Mouse (Mus musculus): ENCODE measurements around the gene Sin3a. TPM values are rescaled to one million over a fixed set of nuclear protein-coding genes. Genes with fewer than 3 reads are reported as not detected.

Sin3a gene
- polyA plus RNA-seq, 1 experiment from 2014 or later, result 20.6 TPM

DNA sequence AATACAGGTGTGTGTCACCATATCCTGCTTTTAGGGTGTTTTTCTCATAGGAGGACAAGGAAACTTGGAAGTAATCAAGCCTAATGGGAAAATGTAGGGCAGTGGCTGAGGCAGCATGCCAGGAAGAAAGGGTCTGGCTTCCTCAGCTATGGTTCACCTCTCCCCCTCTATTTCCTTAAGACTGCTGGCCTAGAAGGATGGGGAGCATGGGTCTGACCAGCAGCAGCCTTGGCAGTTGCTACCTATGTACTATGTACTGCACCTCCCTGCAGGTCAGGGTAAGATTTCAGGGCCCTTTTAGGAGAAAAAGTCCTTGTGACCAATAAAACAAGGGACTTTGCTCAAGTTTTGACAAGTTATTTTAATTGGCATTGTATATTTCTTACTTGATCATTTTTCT is 57.8 kb downstream of the Sin3a start:
- peak overlapping the region; percentile 83 for H3K4me2 ChIP-seq (ENCODE audit: low read depth, low read length)
- no peak for ATAC-seq (replicated peaks; ENCODE audit: extremely low read depth, insufficient read depth, low FRiP score)
- peak overlapping the region; percentile 92 for H3K9ac ChIP-seq (ENCODE audit: low read length)
- H3K4me1 ChIP-seq (ENCODE audit: control insufficient read depth, insufficient read depth, low read length), result peaks cover 8% of the 10 kb centered on the region
- H3K36me3 ChIP-seq (ENCODE audit: control insufficient read depth, insufficient read depth), result peaks cover 23% of the 10 kb centered on the region
- no peaks in the 10 kb centered on the region for H3K27me3 ChIP-seq (ENCODE audit: control insufficient read depth, insufficient read depth, low read length)
- H3K9me3 ChIP-seq (replicated peaks; ENCODE audit: control insufficient read depth, low read length), result no peaks in the 10 kb centered on the region
- peak overlapping the region; percentile 81 for H3K4me3 ChIP-seq (ENCODE audit: low read length)
- no peak overlapping the region; the same call in 1 of the 2 replicates for H3K27ac ChIP-seq (ENCODE audit: low read length)

DNA sequence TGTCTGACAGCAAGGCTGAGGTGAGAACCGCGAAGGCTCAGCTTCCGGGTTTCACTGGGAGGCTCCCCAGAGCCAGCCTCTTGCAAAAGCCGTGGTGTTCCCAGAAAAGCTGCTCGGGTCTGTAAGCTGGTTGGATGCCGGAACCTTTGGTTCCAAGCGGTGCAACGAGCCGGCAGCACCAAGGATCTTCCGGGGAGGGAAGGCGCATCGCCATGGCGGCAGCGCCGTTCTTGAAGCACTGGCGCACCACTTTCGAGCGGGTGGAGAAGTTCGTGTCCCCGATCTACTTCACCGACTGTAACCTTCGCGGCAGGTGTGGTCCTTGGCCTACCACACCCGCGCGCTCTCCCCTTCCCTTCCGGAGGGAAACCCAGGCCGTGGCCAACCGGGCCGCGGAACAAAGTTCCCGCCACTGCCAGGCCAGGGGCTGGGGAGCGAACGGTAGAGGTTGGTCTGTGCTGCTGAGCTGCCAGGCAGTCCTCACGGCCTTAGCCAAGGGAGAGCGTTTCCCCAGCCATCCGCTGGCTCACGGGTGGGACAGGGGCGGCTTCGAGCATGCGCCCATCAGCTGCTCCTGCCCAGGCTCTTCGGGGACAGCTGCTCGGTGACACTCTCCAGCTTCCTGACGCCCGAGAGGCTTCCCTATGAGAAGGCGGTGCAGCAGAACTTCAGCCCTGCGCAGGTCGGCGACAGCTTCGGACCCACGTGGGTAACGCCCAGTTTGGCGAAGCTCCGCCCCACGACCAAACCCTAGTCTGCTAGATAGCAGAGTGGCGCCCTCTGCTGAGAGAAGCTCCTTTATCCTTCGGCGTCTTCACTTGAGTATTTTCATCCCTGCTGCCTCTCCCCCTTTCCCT is 59.0 kb downstream of the Sin3a start, which contains the start of gene Man2c1:
Gene Man2c1 (plus strand): TSS at position 114 of the 857 bp plus-strand sequence.
- ATAC-seq (replicated peaks; ENCODE audit: extremely low read depth, insufficient read depth, low FRiP score), result peak; percentile 93
- peak within 1 kb of the TSS; percentile 83 for H3K4me2 ChIP-seq (ENCODE audit: low read depth, low read length)
- H3K27ac ChIP-seq (ENCODE audit: low read length), result peak within 1 kb of the TSS; percentile 99
- no peaks in the 10 kb centered on the region for H3K9me3 ChIP-seq (replicated peaks; ENCODE audit: control insufficient read depth, low read length)
- no peaks in the 10 kb centered on the region for H3K27me3 ChIP-seq (ENCODE audit: control insufficient read depth, insufficient read depth, low read length)
- H3K4me1 ChIP-seq (ENCODE audit: control insufficient read depth, insufficient read depth, low read length), result peaks cover 8% of the 10 kb centered on the region
- peak within 1 kb of the TSS; percentile 81 for H3K4me3 ChIP-seq (ENCODE audit: low read length)
- peak within 1 kb of the TSS; percentile 92 for H3K9ac ChIP-seq (ENCODE audit: low read length)
- H3K36me3 ChIP-seq (ENCODE audit: control insufficient read depth, insufficient read depth), result peaks cover 14% of the 10 kb centered on the region
- under 1% methylated on average over 58 of the region's 58 CpGs for WGBS

DNA sequence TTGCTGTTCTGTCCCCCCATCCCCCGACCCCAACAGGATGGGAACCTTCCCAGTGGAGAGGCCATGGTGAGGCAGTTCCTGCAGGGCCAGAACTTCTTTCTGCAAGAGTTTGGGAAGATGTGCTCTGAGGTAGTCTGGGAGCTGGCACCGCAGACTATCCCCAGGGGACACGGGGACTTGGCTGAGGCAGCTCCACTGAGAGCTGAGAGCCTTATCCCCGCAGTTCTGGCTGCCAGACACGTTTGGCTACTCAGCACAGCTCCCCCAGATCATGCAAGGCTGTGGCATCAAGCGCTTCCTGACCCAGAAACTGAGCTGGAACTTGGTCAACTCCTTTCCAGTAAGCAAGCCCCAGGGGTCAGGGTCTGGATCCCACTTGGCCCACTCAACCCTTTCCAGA is 65.4 kb downstream of the Sin3a start:
- H3K9me3 ChIP-seq (replicated peaks; ENCODE audit: control insufficient read depth, low read length), result no peaks in the 10 kb centered on the region
- H3K4me3 ChIP-seq (ENCODE audit: low read length), result no peak overlapping the region
- no peak overlapping the region for H3K4me2 ChIP-seq (ENCODE audit: low read depth, low read length)
- H3K27ac ChIP-seq (ENCODE audit: low read length), result no peak overlapping the region
- H3K4me1 ChIP-seq (ENCODE audit: control insufficient read depth, insufficient read depth, low read length), result no peaks in the 10 kb centered on the region
- no peak overlapping the region for H3K9ac ChIP-seq (ENCODE audit: low read length)
- H3K27me3 ChIP-seq (ENCODE audit: control insufficient read depth, insufficient read depth, low read length), result no peaks in the 10 kb centered on the region
- 85% methylated on average over 6 of the region's 6 CpGs for WGBS
- no peak for ATAC-seq (replicated peaks; ENCODE audit: extremely low read depth, insufficient read depth, low FRiP score)
- peaks cover 26% of the 10 kb centered on the region for H3K36me3 ChIP-seq (ENCODE audit: control insufficient read depth, insufficient read depth)

DNA sequence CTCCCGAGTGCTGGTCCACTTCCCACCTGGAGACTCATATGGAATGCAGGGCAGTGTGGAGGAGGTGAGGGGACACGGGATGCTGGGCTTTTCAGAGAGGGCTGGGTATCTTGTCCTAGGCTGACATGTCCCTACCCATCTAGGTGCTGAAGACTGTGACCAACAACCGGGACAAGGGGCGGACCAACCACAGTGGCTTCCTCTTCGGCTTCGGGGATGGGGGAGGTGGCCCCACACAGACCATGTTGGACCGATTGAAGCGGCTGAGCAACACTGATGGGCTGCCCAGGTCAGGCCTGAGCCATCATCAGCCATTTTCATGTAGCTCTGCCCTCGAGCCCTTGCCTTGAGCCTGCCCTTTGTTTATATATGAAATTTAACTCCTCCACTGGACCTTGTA is 65.9 kb downstream of the Sin3a start:
- no peak for ATAC-seq (replicated peaks; ENCODE audit: extremely low read depth, insufficient read depth, low FRiP score)
- Histone ChIP-seq H3K4me1 (ENCODE audit: control insufficient read depth, insufficient read depth, low read length) (no peaks in the 10 kb centered on the region), H3K9ac (ENCODE audit: low read length) (no peak overlapping the region), H3K9me3 (replicated peaks; ENCODE audit: control insufficient read depth, low read length) (no peaks in the 10 kb centered on the region), H3K36me3 (ENCODE audit: control insufficient read depth, insufficient read depth) (peaks cover 28% of the 10 kb centered on the region), H3K4me2 (ENCODE audit: low read depth, low read length) (no peak overlapping the region), H3K27ac (ENCODE audit: low read length) (no peak overlapping the region), H3K27me3 (ENCODE audit: control insufficient read depth, insufficient read depth, low read length) (no peaks in the 10 kb centered on the region), H3K4me3 (ENCODE audit: low read length) (no peak overlapping the region)
- 86% methylated on average over 9 of the region's 9 CpGs for WGBS

DNA sequence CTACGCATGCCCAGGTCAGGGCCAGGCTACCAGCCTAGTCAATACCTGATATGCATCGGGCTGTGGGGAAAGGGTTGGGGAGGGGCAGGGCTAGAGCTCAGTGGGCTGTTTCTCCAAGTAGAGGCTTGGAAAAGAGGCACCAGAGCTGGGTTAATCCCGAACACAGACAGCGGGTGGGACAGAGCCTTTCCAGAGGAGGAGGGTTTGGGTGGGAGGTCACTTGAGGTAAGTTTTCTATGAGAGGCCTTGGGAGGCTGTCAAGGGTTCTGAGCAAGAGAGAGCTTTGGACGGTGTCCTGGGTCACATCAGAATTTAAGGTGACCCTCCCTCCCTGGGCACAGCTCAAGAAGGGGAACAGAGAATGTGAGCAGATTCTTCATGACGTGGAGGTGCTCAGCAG is 66.7 kb downstream of the Sin3a start:
- Histone ChIP-seq H3K4me1 (ENCODE audit: control insufficient read depth, insufficient read depth, low read length) (no peaks in the 10 kb centered on the region), H3K4me2 (ENCODE audit: low read depth, low read length) (no peak overlapping the region), H3K27me3 (ENCODE audit: control insufficient read depth, insufficient read depth, low read length) (no peaks in the 10 kb centered on the region), H3K4me3 (ENCODE audit: low read length) (no peak overlapping the region), H3K27ac (ENCODE audit: low read length) (no peak overlapping the region), H3K9ac (ENCODE audit: low read length) (no peak overlapping the region), H3K36me3 (ENCODE audit: control insufficient read depth, insufficient read depth) (peaks cover 28% of the 10 kb centered on the region), H3K9me3 (replicated peaks; ENCODE audit: control insufficient read depth, low read length) (no peaks in the 10 kb centered on the region)
- ATAC-seq (replicated peaks; ENCODE audit: extremely low read depth, insufficient read depth, low FRiP score), result no peak
- 90% methylated on average over 6 of the region's 6 CpGs for WGBS

DNA sequence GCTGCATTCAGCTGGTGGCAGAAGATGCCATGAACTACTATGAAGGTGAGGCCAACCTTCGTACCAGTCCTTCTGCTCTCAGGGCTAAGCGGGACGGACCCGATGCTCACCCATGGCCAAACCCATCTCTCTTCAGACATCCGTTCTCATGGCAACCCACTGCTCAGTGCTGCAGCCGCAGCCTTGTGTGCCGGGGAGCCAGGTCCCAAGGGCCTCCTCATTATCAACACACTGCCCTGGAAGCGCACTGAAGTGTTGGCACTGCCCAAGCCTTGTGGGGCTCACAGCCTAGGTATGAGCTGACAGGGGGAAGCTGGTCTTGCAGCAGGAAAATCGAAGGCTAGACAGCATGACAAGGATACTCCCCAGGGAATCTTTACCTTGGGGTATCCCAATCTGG is 67.3 kb downstream of the Sin3a start:
- Histone ChIP-seq H3K4me1 (ENCODE audit: control insufficient read depth, insufficient read depth, low read length) (no peaks in the 10 kb centered on the region), H3K27me3 (ENCODE audit: control insufficient read depth, insufficient read depth, low read length) (no peaks in the 10 kb centered on the region), H3K36me3 (ENCODE audit: control insufficient read depth, insufficient read depth) (peaks cover 28% of the 10 kb centered on the region), H3K9me3 (replicated peaks; ENCODE audit: control insufficient read depth, low read length) (no peaks in the 10 kb centered on the region), H3K27ac (ENCODE audit: low read length) (no peak overlapping the region), H3K4me3 (ENCODE audit: low read length) (no peak overlapping the region), H3K4me2 (ENCODE audit: low read depth, low read length) (no peak overlapping the region), H3K9ac (ENCODE audit: low read length) (no peak overlapping the region)
- ATAC-seq (replicated peaks; ENCODE audit: extremely low read depth, insufficient read depth, low FRiP score), result no peak
- 89% methylated on average over 9 of the region's 9 CpGs for WGBS

DNA sequence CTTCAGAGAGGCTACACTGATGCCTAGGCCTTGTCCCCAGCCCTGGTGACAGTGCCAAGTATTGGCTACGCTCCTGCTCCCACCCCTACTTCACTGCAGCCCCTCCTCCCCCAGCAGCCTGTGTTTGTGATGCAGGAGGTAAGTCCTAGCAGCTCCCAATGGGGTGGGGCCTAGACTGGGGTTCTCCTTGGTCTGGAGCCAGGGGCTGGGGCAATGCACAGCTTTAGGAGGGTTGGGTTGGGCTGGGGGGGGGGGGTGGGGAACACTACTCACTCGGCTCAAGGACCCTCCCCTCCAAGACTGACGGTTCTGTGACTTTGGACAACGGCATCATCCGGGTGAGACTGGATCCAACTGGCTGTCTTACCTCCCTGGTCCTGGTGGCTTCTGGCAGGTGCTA is 67.7 kb downstream of the Sin3a start:
- Histone ChIP-seq H3K9ac (ENCODE audit: low read length) (no peak overlapping the region), H3K36me3 (ENCODE audit: control insufficient read depth, insufficient read depth) (peaks cover 28% of the 10 kb centered on the region), H3K27me3 (ENCODE audit: control insufficient read depth, insufficient read depth, low read length) (no peaks in the 10 kb centered on the region), H3K4me3 (ENCODE audit: low read length) (no peak overlapping the region), H3K4me2 (ENCODE audit: low read depth, low read length) (no peak overlapping the region), H3K4me1 (ENCODE audit: control insufficient read depth, insufficient read depth, low read length) (no peaks in the 10 kb centered on the region), H3K9me3 (replicated peaks; ENCODE audit: control insufficient read depth, low read length) (no peaks in the 10 kb centered on the region), H3K27ac (ENCODE audit: low read length) (no peak overlapping the region)
- WGBS, result 90% methylated on average over 5 of the region's 5 CpGs
- no peak for ATAC-seq (replicated peaks; ENCODE audit: extremely low read depth, insufficient read depth, low FRiP score)

DNA sequence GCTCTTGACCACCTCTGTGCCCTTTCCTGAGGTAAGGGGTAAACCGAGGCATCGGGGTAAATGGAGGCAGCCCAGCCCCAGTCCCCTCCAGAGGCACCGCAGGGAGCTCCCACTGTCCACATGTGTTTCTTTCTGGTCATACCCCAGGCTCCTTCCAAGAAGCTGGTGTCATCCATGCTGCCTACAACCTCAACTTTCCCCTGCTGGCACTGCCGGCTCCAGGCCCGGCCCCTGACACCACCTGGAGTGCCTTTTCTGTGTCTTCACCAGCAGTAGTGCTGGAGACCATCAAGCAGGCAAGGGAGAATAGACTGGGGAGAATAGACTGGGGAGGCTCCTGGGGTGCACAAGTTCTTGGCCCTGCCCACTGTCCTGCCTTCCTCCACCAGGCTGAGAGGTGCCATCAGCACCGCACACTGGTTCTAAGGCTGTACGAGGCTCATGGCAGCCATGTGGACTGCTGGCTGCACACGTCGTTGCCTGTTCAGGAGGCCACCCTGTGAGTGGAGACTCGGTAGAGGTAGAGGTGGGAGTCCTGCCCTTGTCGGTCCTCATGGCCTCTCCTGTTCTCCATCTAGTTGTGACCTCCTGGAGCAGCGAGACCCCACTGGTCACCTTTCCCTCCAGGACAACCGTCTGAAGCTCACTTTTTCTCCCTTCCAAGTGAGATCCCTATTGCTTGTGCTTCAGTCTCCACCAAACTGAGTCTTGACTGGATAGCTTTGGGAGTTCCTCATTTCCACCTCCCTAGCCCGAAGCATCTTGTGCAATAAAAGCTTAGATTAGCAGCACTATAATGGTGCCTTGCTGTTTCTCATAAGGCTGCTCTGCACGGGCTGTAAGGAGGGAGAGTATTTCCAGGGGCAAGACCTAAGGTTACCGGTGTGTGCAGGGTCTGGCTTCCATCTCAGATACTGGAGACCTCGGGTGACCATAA is 69.8 kb downstream of the Sin3a start:
- Histone ChIP-seq H3K27ac (ENCODE audit: low read length) (no peak overlapping the region), H3K36me3 (ENCODE audit: control insufficient read depth, insufficient read depth) (peaks cover 28% of the 10 kb centered on the region), H3K4me2 (ENCODE audit: low read depth, low read length) (no peak overlapping the region), H3K9ac (ENCODE audit: low read length) (no peak overlapping the region), H3K9me3 (replicated peaks; ENCODE audit: control insufficient read depth, low read length) (no peaks in the 10 kb centered on the region), H3K4me1 (ENCODE audit: control insufficient read depth, insufficient read depth, low read length) (no peaks in the 10 kb centered on the region), H3K27me3 (ENCODE audit: control insufficient read depth, insufficient read depth, low read length) (no peaks in the 10 kb centered on the region), H3K4me3 (ENCODE audit: low read length) (no peak overlapping the region)
- WGBS, result 79% methylated on average over 17 of the region's 17 CpGs
- ATAC-seq (replicated peaks; ENCODE audit: extremely low read depth, insufficient read depth, low FRiP score), result no peak

DNA sequence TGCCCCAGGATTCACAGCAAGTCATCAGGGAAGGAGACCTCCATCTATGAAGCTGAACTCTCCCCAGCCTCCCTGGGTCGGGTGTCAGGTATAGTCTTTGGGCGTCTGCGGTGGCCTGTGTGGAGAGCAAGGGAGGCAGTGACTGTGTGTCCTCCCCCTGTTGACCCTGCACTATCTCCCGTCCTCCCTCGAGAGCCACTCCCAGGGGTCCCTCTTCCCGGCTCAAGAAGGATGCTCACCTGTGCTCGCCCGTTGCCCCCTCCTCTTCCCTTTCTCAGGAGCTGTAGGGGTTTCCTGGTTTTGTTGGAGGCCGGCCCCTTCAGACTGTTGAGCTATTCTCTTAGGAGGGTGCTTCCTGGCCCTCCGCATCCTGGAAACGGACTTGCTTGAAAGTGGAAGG is 71.4 kb downstream of the Sin3a start:
- no peaks in the 10 kb centered on the region for H3K27me3 ChIP-seq (ENCODE audit: control insufficient read depth, insufficient read depth, low read length)
- no peaks in the 10 kb centered on the region for H3K9me3 ChIP-seq (replicated peaks; ENCODE audit: control insufficient read depth, low read length)
- H3K4me2 ChIP-seq (ENCODE audit: low read depth, low read length), result no peak overlapping the region
- H3K4me3 ChIP-seq (ENCODE audit: low read length), result no peak overlapping the region
- peaks cover 5% of the 10 kb centered on the region for H3K4me1 ChIP-seq (ENCODE audit: control insufficient read depth, insufficient read depth, low read length)
- 84% methylated on average over 11 of the region's 11 CpGs for WGBS
- no peak overlapping the region for H3K9ac ChIP-seq (ENCODE audit: low read length)
- ATAC-seq (replicated peaks; ENCODE audit: extremely low read depth, insufficient read depth, low FRiP score), result no peak
- H3K36me3 ChIP-seq (ENCODE audit: control insufficient read depth, insufficient read depth), result peaks cover 18% of the 10 kb centered on the region
- H3K27ac ChIP-seq (ENCODE audit: low read length), result no peak overlapping the region

Measured in heart, embryonic 16.5 days (tissue).